Mouse (Mus musculus) intestine, postnatal 0 days (tissue): ENCODE measurements around the gene Gbp6. TPM values are rescaled to one million over a fixed set of nuclear protein-coding genes. Genes with fewer than 3 reads are reported as not detected.
"Not testable (repeated sequence)": the region's sequence is repeated elsewhere in the genome, so short reads cannot be mapped to it uniquely, and the experiment has no call there.

Experiments used
- ATAC-seq: fragments of 200-750 bp; cut with Nextera tagmentation; 2 replicates; pipeline ENCODE4 v1.8.0; 2017; ENCODE audit warnings: mild to moderate bottlenecking, moderate TSS enrichment, moderate library complexity
- H3K27ac ChIP-seq: fragments of 300-500 bp; sonication (generic); 2 replicates; pipeline ENCODE4 v1.5.1; 2014; ENCODE audit warnings: mild to moderate bottlenecking, low read depth, low read length, moderate library complexity
- H3K27me3 ChIP-seq: fragments of 300-500 bp; sonication (generic); replicated peaks from 2 replicates; pipeline ENCODE4 v1.6.1; 2014; ENCODE audit warnings: low read length, mixed read lengths; ENCODE audit not compliant: control insufficient read depth, insufficient read depth
- H3K36me3 ChIP-seq: fragments of 300-500 bp; sonication (generic); 2 replicates; pipeline ENCODE4 v1.6.1; 2014; ENCODE audit warnings: mild to moderate bottlenecking, moderate library complexity; ENCODE audit not compliant: control insufficient read depth, insufficient read depth
- H3K4me1 ChIP-seq: fragments of 300-500 bp; sonication (generic); replicated peaks from 2 replicates; pipeline ENCODE4 v1.6.1; 2014; ENCODE audit warnings: antibody characterized with exemption, low read length, mixed read lengths; ENCODE audit not compliant: control insufficient read depth, insufficient read depth
- H3K4me2 ChIP-seq: fragments of 300-500 bp; sonication (generic); replicated peaks from 2 replicates; pipeline ENCODE4 v1.6.1; 2014; ENCODE audit warnings: low read depth, mild to moderate bottlenecking, moderate library complexity
- H3K4me3 ChIP-seq: fragments of 300-500 bp; sonication (generic); 2 replicates; pipeline ENCODE4 v1.5.1; 2014; ENCODE audit warnings: low read depth, low read length
- H3K9ac ChIP-seq: fragments of 300-500 bp; sonication (generic); 2 replicates; pipeline ENCODE4 v1.6.1; 2014; ENCODE audit warnings: mild to moderate bottlenecking, low read depth, low read length
- H3K9me3 ChIP-seq: fragments of 300-500 bp; sonication (generic); 2 replicates; pipeline ENCODE4 v1.6.1; 2016; ENCODE audit warnings: mixed run types; ENCODE audit not compliant: control insufficient read depth
- CTCF ChIP-seq: sonication (generic); IDR thresholded peaks from 2 replicates; pipeline ENCODE4 v1.5.1; 2016; ENCODE audit warnings: low read depth, mild to moderate bottlenecking, control low read depth, antibody characterized with exemption, moderate library complexity
- WGBS: fragments of 180-500 bp; shearing (Covaris S2); extraction: QIAGEN DNeasy Blood & Tissue Kit; methylation state at CpG from one replicate; pipeline ENCODE4 v1.1.7; 2014; 5-methylcytosine and 5-hydroxymethylcytosine counted together
- polyA plus RNA-seq: library from polyadenylated mRNA; unstranded; fragments of >200 nt; fragmentation: Nextera tagmentation; extraction: Ambion mirVana; gene quantifications from 2 replicates; pipeline ENCODE4 v1.2.1, GENCODE M21; 2015

The Gbp6 gene
- polyA plus RNA-seq, 1 experiment from 2014 or later, result 1.8 TPM

DNA sequence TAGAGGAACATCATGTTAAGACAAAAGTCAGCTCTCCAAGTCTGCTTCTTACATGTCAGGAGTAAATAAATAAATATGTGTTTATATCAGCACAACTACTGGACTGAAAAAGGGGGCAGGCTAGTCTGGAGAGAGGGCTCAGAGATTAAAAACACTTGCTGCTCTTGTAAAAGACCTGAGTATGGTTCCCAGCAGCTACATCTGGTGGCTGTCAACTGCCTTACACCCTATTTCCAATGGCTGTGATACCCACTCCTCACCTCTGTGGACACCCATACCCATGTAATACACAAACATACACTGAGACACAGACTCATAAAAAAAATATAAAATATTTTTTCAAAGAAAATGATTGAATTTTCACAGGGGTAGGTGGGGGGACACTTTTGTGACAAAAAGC, 41.0 kb downstream of the Gbp6 start:
- TF ChIP-seq CTCF, result 0 out of 2 replicates have a peak, but pooled peaks have one; percentile 21
- ATAC-seq, result no peak
- Histone ChIP-seq H3K4me2 (no peak overlapping the region), H3K4me1 (no peaks in the 10 kb centered on the region), H3K9ac (no peak overlapping the region), H3K9me3 (no peaks in the 10 kb centered on the region), H3K4me3 (no peak overlapping the region), H3K36me3 (no peaks in the 10 kb centered on the region), H3K27ac (no peak overlapping the region), H3K27me3 (no peaks in the 10 kb centered on the region)

GRCm38 (mm10) chr5:105244741-105245140, 48.8 kb downstream of the Gbp6 start:
- H3K4me2 ChIP-seq, H3K9me3 ChIP-seq, H3K4me3 ChIP-seq, ATAC-seq, H3K4me1 ChIP-seq, H3K27ac ChIP-seq, H3K36me3 ChIP-seq, H3K9ac ChIP-seq, H3K27me3 ChIP-seq: not testable (repeated sequence)
- 72% methylated on average over 3 of the region's 3 CpGs for WGBS

GRCm38 (mm10) chr5:105240982-105241381, 52.5 kb downstream of the Gbp6 start:
- H3K9ac ChIP-seq, H3K4me1 ChIP-seq, H3K4me3 ChIP-seq, H3K27ac ChIP-seq, H3K27me3 ChIP-seq, H3K36me3 ChIP-seq, H3K9me3 ChIP-seq, ATAC-seq, H3K4me2 ChIP-seq: not testable (repeated sequence)
- WGBS, result 88% methylated on average over 5 of the region's 5 CpGs

DNA sequence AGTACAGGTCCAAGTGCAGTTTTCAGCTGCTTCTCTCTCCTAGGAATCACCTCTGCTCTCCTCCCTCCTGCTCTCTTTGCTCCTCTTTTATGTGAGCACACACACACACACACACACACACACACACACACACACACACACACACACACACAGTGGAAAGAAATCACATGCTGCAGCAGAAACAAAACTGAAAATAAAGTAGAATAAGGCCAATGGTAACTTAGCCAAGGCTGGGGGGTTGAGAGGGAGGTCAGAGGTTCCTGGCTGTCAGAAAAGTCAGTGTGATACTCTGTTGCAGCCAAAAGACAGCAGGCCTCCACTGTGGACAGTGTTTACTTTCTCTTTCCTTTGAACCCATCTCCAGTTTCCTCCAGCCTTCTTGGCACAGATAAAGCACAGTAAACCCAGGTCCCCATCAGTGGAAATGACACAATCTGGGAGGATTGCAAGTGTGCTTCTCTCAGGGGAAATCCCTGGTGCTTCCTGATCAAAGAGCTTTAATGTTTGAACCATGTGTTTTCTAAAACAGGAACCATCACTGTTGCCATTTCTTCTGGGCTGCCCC, 53.9 kb downstream of the Gbp6 start, which contains the start of gene Gbp10:
Gene Gbp10 (minus strand): TSS at position 51 of the 565 bp plus-strand sequence.
- not testable (repeated sequence) for H3K27ac ChIP-seq, H3K36me3 ChIP-seq, H3K9me3 ChIP-seq, H3K4me1 ChIP-seq, H3K4me2 ChIP-seq, ATAC-seq, H3K27me3 ChIP-seq, H3K4me3 ChIP-seq, H3K9ac ChIP-seq

- not testable (repeated sequence) for H3K27me3 ChIP-seq, ATAC-seq
- 87% methylated on average over 1 of the region's 1 CpGs for WGBS
These were observed 55.1 kb downstream of the Gbp6 start for GRCm38 (mm10) chr5:105238402-105238801.

DNA sequence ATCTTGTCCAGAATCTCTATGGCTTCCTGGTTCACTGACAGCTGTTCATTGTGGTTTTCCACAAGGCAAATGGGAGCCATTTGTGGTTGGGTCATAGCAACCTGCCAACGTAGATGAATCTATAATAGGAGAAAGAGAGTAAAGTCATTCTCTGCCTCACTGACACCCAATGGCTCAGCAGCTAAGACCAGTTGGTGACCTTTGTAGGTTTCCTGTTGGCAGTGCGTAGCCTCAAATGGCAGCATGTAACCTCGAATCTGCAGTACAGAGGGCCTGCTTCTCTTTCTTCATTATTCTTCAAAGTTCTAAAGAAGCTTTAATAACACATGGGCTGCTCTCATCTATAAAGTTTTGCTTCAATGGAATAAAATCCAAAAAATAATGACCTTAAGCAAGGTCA, 57.5 kb downstream of the Gbp6 start:
- not testable (repeated sequence) for ATAC-seq
- 83% methylated on average over 3 of the region's 3 CpGs for WGBS

More at GRCm38 (mm10) chr5:105238402-105238801, 55.1 kb downstream of the Gbp6 start:
- not testable (repeated sequence) for H3K4me3 ChIP-seq, H3K36me3 ChIP-seq, H3K27ac ChIP-seq, H3K9me3 ChIP-seq, H3K4me2 ChIP-seq, H3K9ac ChIP-seq, H3K4me1 ChIP-seq

More for the DNA sequence above, 57.5 kb downstream of the Gbp6 start:
- not testable (repeated sequence) for H3K27ac ChIP-seq, H3K4me3 ChIP-seq, H3K4me1 ChIP-seq, H3K4me2 ChIP-seq, H3K9me3 ChIP-seq, H3K9ac ChIP-seq, H3K27me3 ChIP-seq, H3K36me3 ChIP-seq

Other genes with a start within 250 kb of the Gbp6 start
- gene Gbp9, start 154.2 kb downstream of the Gbp6 start, polyA plus RNA-seq, result 1.7 TPM in 2 replicates
- gene Gbp8, start 154.2 kb downstream of the Gbp6 start, polyA plus RNA-seq, result 1.5 TPM in 2 replicates
- 0.90 and 1.6 TPM in 2 replicates for gene Gbp4, start 154.1 kb downstream of the Gbp6 start, polyA plus RNA-seq
- gene Gbp10, start 54.2 kb downstream of the Gbp6 start, polyA plus RNA-seq, result not detected in 2 replicates
- gene Gm43302, start within 50 bp of the Gbp6 start, polyA plus RNA-seq, result not detected in 2 replicates
- gene Lrrc8b, start 122.1 kb upstream of the Gbp6 start, polyA plus RNA-seq, result 12.2 and 12.6 TPM in 2 replicates
- gene Lrrc8c, start 225.7 kb upstream of the Gbp6 start, polyA plus RNA-seq, result 11.8 and 13.4 TPM in 2 replicates